Comparison of ENCODE assay signal across 9 mouse cellular contexts in the genomic region with DNA sequence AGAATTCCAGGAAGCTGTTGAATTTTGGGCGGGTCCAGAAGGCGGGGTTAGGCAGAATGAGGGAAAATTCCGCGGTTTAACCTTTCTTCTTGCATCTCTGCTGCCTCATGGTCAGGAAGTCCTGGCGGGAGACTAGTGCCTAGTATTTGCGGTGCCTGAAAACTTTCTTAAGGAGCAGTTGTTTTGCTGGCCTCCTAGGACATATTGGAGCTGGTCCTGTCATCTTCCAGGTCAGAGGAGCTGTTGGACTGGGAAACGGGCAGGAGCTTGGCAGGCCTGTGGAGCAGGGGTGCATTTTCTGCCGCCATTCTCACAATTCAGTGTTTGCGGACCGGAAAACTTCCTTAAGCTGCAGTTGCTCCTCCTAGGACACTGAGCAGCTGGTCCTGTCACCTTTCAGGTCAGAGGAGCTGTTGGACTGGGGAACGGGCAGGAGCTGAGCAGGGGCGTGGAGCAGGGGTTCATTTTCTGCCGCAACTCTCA. TPM values are rescaled to one million over a fixed set of nuclear protein-coding genes. Genes with fewer than 3 reads are reported as not detected.
DNase-seq lines count a peak whose midpoint lies in the region; ATAC-seq and TF ChIP-seq lines count a peak whose summit lies in the region.
"Had no signal": no experiment of that assay in that cellular context is flagged by ENCODE, and none has a peak within 500 bp of the region (broad histone marks: within the 10 kb centered on the region; RNA-seq: fewer than 3 reads in every experiment).

No protein-coding gene starts in this region.

- no peak for DNase-seq in gastrocnemius, adult 2 months
- no peak for DNase-seq in gastrocnemius, postnatal 10 days
- no peak for DNase-seq in liver, embryonic 13.5 days
- DNase-seq in right cerebral cortex, adult 2 months (ENCODE audit: low spot score in 2 of 2), result no peak
- no peak for DNase-seq in c-Kit-positive CD71-positive TER-119-positive erythroid progenitor cells, embryonic 14.5 days (ENCODE audit: low spot score)
- no peak for DNase-seq in lung, adult 2 months

- H3K4me1 ChIP-seq in ES-Bruce4 (ENCODE audit: control insufficient read depth, insufficient read depth, low read length), result peaks cover 4% of the 10 kb centered on the region
- H3K4me1 ChIP-seq in heart, embryonic 14.5 days (ENCODE audit: control insufficient read depth in 2 of 2, insufficient read depth in 2 of 2, low read length in 2 of 2), result peaks cover 0 to 2% of the 10 kb centered on the region in 2 experiments; a peak in 1 of 4 replicates
- peaks cover 4% of the 10 kb centered on the region; the same call in 1 of the 2 replicates for H3K4me1 ChIP-seq in liver, embryonic 13.5 days (replicated peaks)
- H3K4me1 ChIP-seq in lung, adult 2 months (ENCODE audit: control insufficient read depth, insufficient read depth, low read length), result no peaks in the 10 kb centered on the region

- TF ChIP-seq CTCF in gastrocnemius, adult 2 months (IDR thresholded peaks at IDR 0.05), result no peak
- TF ChIP-seq CTCF in ES-Bruce4 (IDR thresholded peaks at IDR 0.05; ENCODE audit: low read depth, low read length), result no peak
- no peak for TF ChIP-seq CTCF in lung, adult 2 months (IDR thresholded peaks at IDR 0.05; ENCODE audit: insufficient read depth, low read length)

- H3K9ac ChIP-seq in ES-Bruce4 (ENCODE audit: low read depth, poor library complexity, severe bottlenecking), result peak overlapping the region; percentile 6; the same call in 1 of the 2 replicates
- H3K9ac ChIP-seq in heart, embryonic 14.5 days (ENCODE audit: low read length), result peak overlapping the region; percentile 31; the same call in 1 of the 2 replicates
- H3K9ac ChIP-seq in liver, embryonic 13.5 days, result peak overlapping the region; percentile 67

- peaks cover 11% of the 10 kb centered on the region for H3K9me3 ChIP-seq in ES-Bruce4 (replicated peaks; ENCODE audit: control insufficient read depth, insufficient read depth, low read length, poor library complexity, severe bottlenecking)
- no peaks in the 10 kb centered on the region for H3K9me3 ChIP-seq in heart, embryonic 14.5 days (ENCODE audit: control insufficient read depth, low read length)
- H3K9me3 ChIP-seq in liver, embryonic 13.5 days (replicated peaks), result no peaks in the 10 kb centered on the region

- 0 out of 2 replicates have a peak, but pooled peaks have one; percentile 13 for TF ChIP-seq EP300 in ES-Bruce4 (IDR thresholded peaks at IDR 0.05; ENCODE audit: insufficient read depth, low read depth, low read length)

- no peak for TF ChIP-seq POLR2A in ES-Bruce4 (IDR thresholded peaks at IDR 0.05; ENCODE audit: insufficient read depth, low read length)
- TF ChIP-seq POLR2A in lung, adult 2 months (IDR thresholded peaks at IDR 0.05; ENCODE audit: borderline replicate concordance, extremely low read depth, low read depth, low read length), result no peak

- H3K36me3 ChIP-seq in ES-Bruce4 (ENCODE audit: control insufficient read depth, insufficient read depth, low read length, poor library complexity, severe bottlenecking), result peaks cover 12% of the 10 kb centered on the region
- no peaks in the 10 kb centered on the region for H3K36me3 ChIP-seq in heart, embryonic 14.5 days (ENCODE audit: control insufficient read depth, insufficient read depth, low read length)
- H3K36me3 ChIP-seq in liver, embryonic 13.5 days, result no peaks in the 10 kb centered on the region

- intact Hi-C loops in gastrocnemius, adult 2 months (cut with DNase I), result no loop called here

- H3K27me3 ChIP-seq in ES-Bruce4 (ENCODE audit: control insufficient read depth, insufficient read depth, low read length, poor library complexity, severe bottlenecking), result no peaks in the 10 kb centered on the region
- H3K27me3 ChIP-seq in heart, embryonic 14.5 days (ENCODE audit: control insufficient read depth, insufficient read depth, low read length), result no peaks in the 10 kb centered on the region
- no peaks in the 10 kb centered on the region for H3K27me3 ChIP-seq in liver, embryonic 13.5 days
- H3K27me3 ChIP-seq: CH12.LX had no signal

- ATAC-seq in heart, embryonic 14.5 days (ENCODE audit: insufficient number of reproducible peaks, insufficient read depth, low FRiP score, low read depth), result no peak
- peak; percentile 68 for ATAC-seq in liver, embryonic 13.5 days (ENCODE audit: low read depth)

- peak overlapping the region; percentile 60 for H3K4me3 ChIP-seq in gastrocnemius, adult 2 months
- H3K4me3 ChIP-seq in ES-Bruce4 (ENCODE audit: low read depth, low read length), result peak overlapping the region; percentile 75
- peak overlapping the region; percentile 22 to 25 for H3K4me3 ChIP-seq in heart, embryonic 14.5 days (ENCODE audit: control insufficient read depth in 1 of 2, insufficient read depth in 1 of 2, low read depth in 1 of 2, low read length in 2 of 2)
- peak overlapping the region; percentile 59 for H3K4me3 ChIP-seq in liver, embryonic 13.5 days (replicated peaks)
- H3K4me3 ChIP-seq in lung, adult 2 months (replicated peaks; ENCODE audit: extremely low read depth, low read depth, low read length), result no peak overlapping the region

- 43% methylated on average over 13 of the region's 13 CpGs for WGBS in heart, embryonic 14.5 days
- 27% methylated on average over 13 of the region's 13 CpGs for WGBS in liver, embryonic 13.5 days (ENCODE audit: insufficient replicate concordance)
- 34% methylated on average over 13 of the region's 13 CpGs for WGBS in lung, adult 2 months

- H3K27ac ChIP-seq in gastrocnemius, adult 2 months, result peak overlapping the region; percentile 69
- H3K27ac ChIP-seq in ES-Bruce4 (ENCODE audit: insufficient read depth, low read length), result peak overlapping the region; percentile 13
- no peak overlapping the region for H3K27ac ChIP-seq in heart, embryonic 14.5 days (replicated peaks in 1 of 2; ENCODE audit: control insufficient read depth in 1 of 2, insufficient read depth in 1 of 2, low read depth in 2 of 2, low read length in 2 of 2)
- H3K27ac ChIP-seq in liver, embryonic 13.5 days, result no peak overlapping the region

- H3K4me2 ChIP-seq in heart, embryonic 14.5 days (ENCODE audit: low read length), result peak overlapping the region; percentile 53
- H3K4me2 ChIP-seq in liver, embryonic 13.5 days, result peak overlapping the region; percentile 69

RNA-seq across cellular contexts. Expression of a gene that starts 43.1 kb away (rescaled TPM):
- total RNA-seq in gastrocnemius, adult 2 months (2021), result 1 to 10 TPM; 2.7 to 5.6 TPM
- 1 to 10 TPM; 4.9 to 5.1 TPM for total RNA-seq in gastrocnemius, postnatal 10 days (2021)
- 24.5 and 26.4 TPM in 2 replicates for polyA plus RNA-seq in ES-Bruce4 (2011; ENCODE audit: insufficient read depth, insufficient read length, low read depth, missing spikeins)
- 6.1 and 8.8 TPM in 2 replicates for polyA plus RNA-seq in heart, embryonic 14.5 days (2014; fragmentation: Nextera tagmentation; extraction: Ambion mirVana)
- polyA plus RNA-seq in liver, embryonic 13.5 days (2015; fragmentation: Nextera tagmentation; extraction: Ambion mirVana), result 2.4 and 3.4 TPM in 2 replicates
- 0.15 and 0.31 TPM in 2 replicates for polyA plus RNA-seq in lung, adult 2 months (2012; rRNA removed)

Comparison
In these comparisons a context has a peak if more than half of its experiments do, and no peak if none do; other contexts are left out.
1. H3K27ac ChIP-seq: peak in gastrocnemius, adult 2 months (single experiment) and ES-Bruce4 (single experiment); none in heart, embryonic 14.5 days (0 of 2) and liver, embryonic 13.5 days (single experiment).
2. H3K9ac ChIP-seq: peak in every context shown above with its lines; median percentile 67 in liver, embryonic 13.5 days; 31 in heart, embryonic 14.5 days; 6 in ES-Bruce4.